Mouse (Mus musculus): Measurements from ENCODE around the gene Filip1l.

- no peak for TF ChIP-seq ZNF384 (IDR thresholded peaks at IDR 0.05; ENCODE audit: low read depth, low read length)
- no peak for TF ChIP-seq CHD2 (IDR thresholded peaks at IDR 0.05; ENCODE audit: low read depth, low read length)
- no peak for TF ChIP-seq HCFC1 (IDR thresholded peaks at IDR 0.05; ENCODE audit: borderline replicate concordance, insufficient read depth, low read length)
- no peak for TF ChIP-seq ZC3H11A (IDR thresholded peaks at IDR 0.05; ENCODE audit: borderline replicate concordance, low read depth, low read length)
- TF ChIP-seq MAFK (IDR thresholded peaks at IDR 0.05; ENCODE audit: insufficient read depth, low read depth, low read length): no peak
Measured at GRCm38 (mm10) chr16:57423001-57423800, 70.3 kb downstream of the Filip1l start.
